Mouse (Mus musculus): ENCODE measurements around the gene Eif4b. TPM values are rescaled to one million over a fixed set of nuclear protein-coding genes. Genes with fewer than 3 reads are reported as not detected.

The Eif4b gene
- polyA plus RNA-seq, 1 experiment from 2014 or later = 54.0 TPM

DNA sequence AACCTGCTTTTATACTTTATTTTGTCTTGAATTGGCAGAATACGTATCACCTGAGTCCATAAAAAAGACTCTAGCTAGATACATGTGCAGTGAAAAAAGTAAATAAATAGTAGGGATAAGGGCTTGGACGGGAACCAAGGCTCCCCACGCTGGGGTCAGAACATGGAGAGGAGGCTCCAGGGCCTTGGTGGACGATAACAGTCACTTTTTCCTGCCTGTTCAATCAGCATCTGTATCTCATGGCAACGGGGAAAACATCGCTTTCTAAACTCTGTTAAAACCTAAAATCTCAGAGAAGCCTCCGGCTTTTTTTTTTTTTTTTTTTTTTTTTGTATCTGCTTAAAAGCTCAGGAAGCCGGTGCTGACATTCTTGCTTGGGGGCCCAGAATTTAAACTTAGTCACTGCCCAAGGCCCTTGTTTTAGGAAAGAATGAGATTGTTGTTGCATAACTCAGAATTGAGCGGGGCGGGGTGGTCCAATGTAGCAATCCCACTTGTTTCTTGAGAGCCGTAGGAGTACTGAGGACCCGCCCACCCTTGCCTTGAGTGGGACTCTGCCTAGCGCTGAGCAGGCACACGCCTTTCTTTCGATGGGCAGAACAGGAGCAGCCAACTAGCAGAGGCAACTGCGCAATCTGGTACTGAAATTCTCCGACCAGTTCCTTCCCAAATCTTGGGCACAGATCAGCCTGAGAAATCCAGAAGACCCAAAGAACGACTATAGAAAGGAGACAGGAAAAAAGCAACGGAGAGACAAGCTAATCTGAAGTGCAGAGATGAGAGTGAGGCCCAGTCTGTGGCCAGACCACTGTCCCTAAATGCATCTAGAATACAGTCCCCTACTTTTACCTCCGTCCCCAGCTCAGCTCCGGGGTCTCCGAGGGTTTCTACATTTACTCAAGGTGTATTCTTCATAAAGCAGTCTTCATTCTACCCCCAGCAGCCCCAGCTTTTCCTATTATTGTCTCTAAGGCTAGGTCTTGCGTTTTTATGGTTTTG lies 69.6 kb downstream of the Eif4b start:
- no peaks in the 10 kb centered on the region for H3K36me3 ChIP-seq (ENCODE audit: insufficient read depth, low read length)
- peak overlapping the region; percentile 82 for H3K27ac ChIP-seq (ENCODE audit: low read length)
- H3K27me3 ChIP-seq (replicated peaks; ENCODE audit: insufficient read depth, low read length) = no peaks in the 10 kb centered on the region; the same call in 1 of the 2 replicates
- H3K4me3 ChIP-seq (ENCODE audit: low read depth, low read length) = 0 out of 2 replicates have a peak overlapping the region, but pooled peaks have one; percentile 10
- H3K9me3 ChIP-seq (ENCODE audit: low read length) = no peaks in the 10 kb centered on the region
- H3K4me1 ChIP-seq (ENCODE audit: insufficient read depth, low read depth, low read length) = peaks cover 7% of the 10 kb centered on the region; the same call in 1 of the 2 replicates
- H3K4me2 ChIP-seq (replicated peaks; ENCODE audit: low read depth, low read length) = peak overlapping the region; percentile 59
- H3K9ac ChIP-seq (replicated peaks; ENCODE audit: low read depth) = 0 out of 2 replicates have a peak overlapping the region, but pooled peaks have one; percentile 12
- 36% methylated on average over 23 of the region's 23 CpGs for WGBS
- ATAC-seq = peak; percentile 96
- DNase-seq (ENCODE audit: low spot score) = peak; percentile 97
- TF ChIP-seq CTCF (IDR thresholded peaks at IDR 0.05) = no peak
- peak; percentile 93 for TF ChIP-seq EP300 (IDR thresholded peaks at IDR 0.05)

DNA sequence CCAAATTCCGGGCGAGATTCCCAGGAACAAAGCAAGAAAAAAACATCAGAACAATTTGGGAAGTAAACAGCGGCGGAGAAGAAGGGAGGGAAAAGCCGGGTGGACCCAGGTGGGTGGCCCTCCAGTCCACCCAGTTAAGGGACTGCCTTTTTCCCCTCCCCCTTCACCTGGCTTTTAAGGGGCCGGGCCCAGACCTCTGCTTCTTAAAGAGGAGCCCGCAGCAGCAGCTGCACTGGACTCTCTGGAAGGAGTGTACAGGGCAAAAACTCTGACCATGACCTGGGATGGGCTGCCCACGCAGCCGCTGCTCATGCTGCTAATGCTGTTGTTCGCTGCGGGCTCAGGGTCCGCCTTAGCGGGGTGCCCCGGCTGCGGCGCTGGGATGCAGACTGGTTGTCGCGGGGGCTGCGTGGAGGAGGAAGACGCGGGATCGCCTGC lies 70.7 kb downstream of the Eif4b start, which contains the start of gene Igfbp6:
Igfbp6 (plus strand) TSS at position 89 of the 438 bp plus-strand sequence.
- peak within 1 kb of the TSS; percentile 59 for H3K4me2 ChIP-seq (replicated peaks; ENCODE audit: low read depth, low read length)
- no peaks in the 10 kb centered on the region; the same call in 1 of the 2 replicates for H3K27me3 ChIP-seq (replicated peaks; ENCODE audit: insufficient read depth, low read length)
- TF ChIP-seq EP300 (IDR thresholded peaks at IDR 0.05) (no peak), CTCF (IDR thresholded peaks at IDR 0.05) (no peak)
- DNase-seq (ENCODE audit: low spot score) (peak; percentile 59), ATAC-seq (peak; percentile 42)
- H3K9ac ChIP-seq (replicated peaks; ENCODE audit: low read depth) = peak within 1 kb of the TSS; percentile 55
- WGBS = 10% methylated on average over 22 of the region's 22 CpGs
- peak within 1 kb of the TSS; percentile 40 for H3K4me3 ChIP-seq (ENCODE audit: low read depth, low read length)
- no peaks in the 10 kb centered on the region for H3K36me3 ChIP-seq (ENCODE audit: insufficient read depth, low read length)
- H3K9me3 ChIP-seq (ENCODE audit: low read length) = no peaks in the 10 kb centered on the region
- H3K4me1 ChIP-seq (ENCODE audit: insufficient read depth, low read depth, low read length) = peaks cover 7% of the 10 kb centered on the region; the same call in 1 of the 2 replicates
- H3K27ac ChIP-seq (ENCODE audit: low read length) = peak within 1 kb of the TSS; percentile 79

DNA sequence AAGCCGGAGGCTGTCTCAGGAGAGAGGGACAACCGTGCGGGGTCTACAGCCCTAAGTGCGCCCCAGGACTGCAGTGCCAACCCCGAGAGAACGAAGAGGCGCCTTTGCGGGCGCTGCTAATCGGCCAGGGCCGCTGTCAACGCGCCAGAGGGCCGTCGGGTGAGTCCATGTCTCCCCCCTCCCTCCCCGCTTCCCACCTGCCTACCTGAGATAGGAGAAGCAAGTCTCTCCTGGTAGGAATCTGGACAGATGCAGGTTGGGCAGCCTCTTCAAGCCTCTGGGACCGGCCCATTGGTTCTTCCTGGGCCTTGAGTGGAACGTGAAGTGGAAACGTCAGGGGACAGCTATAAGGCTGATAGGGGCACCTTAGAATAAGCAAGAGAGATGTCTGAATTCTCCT lies 71.2 kb downstream of the Eif4b start:
- Histone ChIP-seq H3K9me3 (ENCODE audit: low read length) (no peaks in the 10 kb centered on the region), H3K4me2 (replicated peaks; ENCODE audit: low read depth, low read length) (peak overlapping the region; percentile 59), H3K27me3 (replicated peaks; ENCODE audit: insufficient read depth, low read length) (no peaks in the 10 kb centered on the region; the same call in 1 of the 2 replicates), H3K36me3 (ENCODE audit: insufficient read depth, low read length) (no peaks in the 10 kb centered on the region), H3K4me3 (ENCODE audit: low read depth, low read length) (peak overlapping the region; percentile 40), H3K4me1 (ENCODE audit: insufficient read depth, low read depth, low read length) (peaks cover 7% of the 10 kb centered on the region; the same call in 1 of the 2 replicates), H3K27ac (ENCODE audit: low read length) (peak overlapping the region; percentile 79), H3K9ac (replicated peaks; ENCODE audit: low read depth) (peak overlapping the region; percentile 55)
- ATAC-seq (peak; percentile 7; the same call in 1 of the 2 replicates), DNase-seq (ENCODE audit: low spot score) (no peak)
- TF ChIP-seq EP300 (IDR thresholded peaks at IDR 0.05) (no peak), CTCF (IDR thresholded peaks at IDR 0.05) (no peak)
- WGBS = 19% methylated on average over 13 of the region's 19 CpGs

DNA sequence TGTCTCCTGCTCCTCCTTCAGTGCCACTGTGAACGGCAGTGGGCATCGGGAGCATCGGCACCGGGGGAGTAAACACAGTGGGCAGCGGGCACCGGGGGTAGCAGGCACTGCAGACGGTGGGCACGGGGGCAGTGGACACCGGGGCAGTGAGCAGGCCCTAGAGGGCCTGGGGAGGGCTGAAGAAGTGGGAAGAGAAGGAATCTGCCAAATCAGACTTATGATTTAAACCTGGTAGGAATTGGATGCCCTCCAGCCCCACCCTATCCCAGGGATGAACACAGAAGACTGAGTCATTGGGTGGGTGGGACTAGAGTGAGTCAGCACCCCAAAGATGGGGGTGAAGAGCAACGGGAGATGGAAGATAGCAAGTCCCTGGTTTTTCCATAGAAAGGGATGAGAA lies 71.8 kb downstream of the Eif4b start:
- H3K4me1 ChIP-seq (ENCODE audit: insufficient read depth, low read depth, low read length) = peaks cover 10% of the 10 kb centered on the region
- no peak for ATAC-seq

DNA sequence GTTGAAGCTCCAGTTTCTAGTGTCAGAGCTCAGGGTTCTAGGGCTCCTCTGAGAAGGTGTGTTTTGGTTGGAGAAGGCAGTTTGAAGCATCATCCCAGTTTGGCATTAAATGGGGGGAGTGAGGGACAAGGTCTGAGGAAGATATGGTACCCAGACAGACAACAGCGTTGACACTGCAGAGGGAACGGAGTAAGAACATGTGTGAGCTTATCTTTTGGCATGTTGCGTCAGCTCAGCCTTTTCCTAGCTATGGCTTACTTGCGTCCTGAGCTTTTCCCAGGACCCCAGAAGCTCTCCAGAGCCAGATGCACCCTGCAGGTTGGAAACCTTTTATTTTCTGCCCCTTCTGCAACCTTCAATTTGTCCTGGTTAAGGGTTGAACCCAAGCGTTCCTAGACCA lies 72.5 kb downstream of the Eif4b start:
- H3K4me2 ChIP-seq (replicated peaks; ENCODE audit: low read depth, low read length) = 0 out of 2 replicates have a peak overlapping the region, but pooled peaks have one; percentile 59
- no peak overlapping the region for H3K9ac ChIP-seq (replicated peaks; ENCODE audit: low read depth)
- H3K9me3 ChIP-seq (ENCODE audit: low read length) = no peaks in the 10 kb centered on the region
- 67% methylated on average over 5 of the region's 5 CpGs for WGBS
- ATAC-seq (no peak), DNase-seq (ENCODE audit: low spot score) (no peak)
- H3K4me1 ChIP-seq (ENCODE audit: insufficient read depth, low read depth, low read length) = peaks cover 14% of the 10 kb centered on the region
- H3K4me3 ChIP-seq (ENCODE audit: low read depth, low read length) = no peak overlapping the region
- TF ChIP-seq CTCF (IDR thresholded peaks at IDR 0.05) = no peak
- no peak for TF ChIP-seq EP300 (IDR thresholded peaks at IDR 0.05)
- no peaks in the 10 kb centered on the region; the same call in 1 of the 2 replicates for H3K27me3 ChIP-seq (replicated peaks; ENCODE audit: insufficient read depth, low read length)
- H3K36me3 ChIP-seq (ENCODE audit: insufficient read depth, low read length) = no peaks in the 10 kb centered on the region
- no peak overlapping the region for H3K27ac ChIP-seq (ENCODE audit: low read length)

More for the DNA sequence above, 71.8 kb downstream of the Eif4b start:
- H3K4me3 ChIP-seq (ENCODE audit: low read depth, low read length) = peak overlapping the region; percentile 40; the same call in 1 of the 2 replicates
- 83% methylated on average over 10 of the region's 10 CpGs for WGBS
- peak; percentile 37 for DNase-seq (ENCODE audit: low spot score)
- H3K27ac ChIP-seq (ENCODE audit: low read length) = peak overlapping the region; percentile 79; the same call in 1 of the 2 replicates
- H3K27me3 ChIP-seq (replicated peaks; ENCODE audit: insufficient read depth, low read length) = no peaks in the 10 kb centered on the region; the same call in 1 of the 2 replicates
- no peaks in the 10 kb centered on the region for H3K36me3 ChIP-seq (ENCODE audit: insufficient read depth, low read length)
- H3K9me3 ChIP-seq (ENCODE audit: low read length) = no peaks in the 10 kb centered on the region
- no peak overlapping the region for H3K9ac ChIP-seq (replicated peaks; ENCODE audit: low read depth)
- peak overlapping the region; percentile 59 for H3K4me2 ChIP-seq (replicated peaks; ENCODE audit: low read depth, low read length)
- TF ChIP-seq EP300 (IDR thresholded peaks at IDR 0.05) (no peak), CTCF (IDR thresholded peaks at IDR 0.05) (no peak)

Other genes with a start within 250 kb of the Eif4b start
- gene Krt1, start 223.0 kb upstream of the Eif4b start, polyA plus RNA-seq (2015; fragmentation: Nextera tagmentation; extraction: Ambion mirVana) = 0.42 and 0.82 TPM in 2 replicates
- gene Krt77, start 204.1 kb upstream of the Eif4b start, polyA plus RNA-seq (2015; fragmentation: Nextera tagmentation; extraction: Ambion mirVana) = not detected in 2 replicates
- not detected in 2 replicates for gene Krt76, start 180.9 kb upstream of the Eif4b start, polyA plus RNA-seq (2015; fragmentation: Nextera tagmentation; extraction: Ambion mirVana)
- 2.5 and 2.9 TPM in 2 replicates for gene Krt4, start 149.0 kb upstream of the Eif4b start, polyA plus RNA-seq (2015; fragmentation: Nextera tagmentation; extraction: Ambion mirVana)
- 1.0 and 1.4 TPM in 2 replicates for gene Krt79, start 133.4 kb upstream of the Eif4b start, polyA plus RNA-seq (2015; fragmentation: Nextera tagmentation; extraction: Ambion mirVana)
- 0.08 and 0.20 TPM in 2 replicates for gene Krt78, start 119.5 kb upstream of the Eif4b start, polyA plus RNA-seq (2015; fragmentation: Nextera tagmentation; extraction: Ambion mirVana)
- gene Krt8, start 69.3 kb upstream of the Eif4b start, polyA plus RNA-seq (2015; fragmentation: Nextera tagmentation; extraction: Ambion mirVana) = 353 and 389 TPM in 2 replicates
- gene Krt18, start 45.6 kb upstream of the Eif4b start, polyA plus RNA-seq (2015; fragmentation: Nextera tagmentation; extraction: Ambion mirVana) = 235 and 248 TPM in 2 replicates
- 48.7 and 51.6 TPM in 2 replicates for gene Tns2, start 26.6 kb downstream of the Eif4b start, polyA plus RNA-seq (2015; fragmentation: Nextera tagmentation; extraction: Ambion mirVana)
- 20.4 and 22.2 TPM in 2 replicates for gene Spryd3, start 62.5 kb downstream of the Eif4b start, polyA plus RNA-seq (2015; fragmentation: Nextera tagmentation; extraction: Ambion mirVana)
- 109 and 123 TPM in 2 replicates for gene Igfbp6, start 70.6 kb downstream of the Eif4b start, polyA plus RNA-seq (2015; fragmentation: Nextera tagmentation; extraction: Ambion mirVana)
- gene Soat2, start 76.8 kb downstream of the Eif4b start, polyA plus RNA-seq (2015; fragmentation: Nextera tagmentation; extraction: Ambion mirVana) = 0.08 and 0.16 TPM in 2 replicates
- gene Zfp740, start 129.5 kb downstream of the Eif4b start, polyA plus RNA-seq (2015; fragmentation: Nextera tagmentation; extraction: Ambion mirVana) = 31.9 and 33.9 TPM in 2 replicates
- 71.0 and 76.9 TPM in 2 replicates for gene Csad, start 131.0 kb downstream of the Eif4b start, polyA plus RNA-seq (2015; fragmentation: Nextera tagmentation; extraction: Ambion mirVana)
- gene Itgb7, start 158.2 kb downstream of the Eif4b start, polyA plus RNA-seq (2015; fragmentation: Nextera tagmentation; extraction: Ambion mirVana) = 3.6 and 4.3 TPM in 2 replicates
- 35.8 and 40.2 TPM in 2 replicates for gene Rarg, start 183.7 kb downstream of the Eif4b start, polyA plus RNA-seq (2015; fragmentation: Nextera tagmentation; extraction: Ambion mirVana)
- 0.13 and 0.36 TPM in 2 replicates for gene Gm9918, start 196.8 kb downstream of the Eif4b start, polyA plus RNA-seq (2015; fragmentation: Nextera tagmentation; extraction: Ambion mirVana)
- gene Mfsd5, start 205.7 kb downstream of the Eif4b start, polyA plus RNA-seq (2015; fragmentation: Nextera tagmentation; extraction: Ambion mirVana) = 70.4 and 72.7 TPM in 2 replicates
- gene Espl1, start 222.5 kb downstream of the Eif4b start, polyA plus RNA-seq (2015; fragmentation: Nextera tagmentation; extraction: Ambion mirVana) = 0.99 and 1.4 TPM in 2 replicates

All from lung, postnatal 0 days (tissue).